Mouse (Mus musculus) lung, postnatal 0 days (tissue): ENCODE data around the gene Mtfr1l. TPM values are rescaled to one million over a fixed set of nuclear protein-coding genes. Genes with fewer than 3 reads are reported as not detected.

Experiments
- ATAC-seq: fragments of 200-750 bp; cut with Nextera tagmentation; 2 replicates; pipeline ENCODE4 v1.8.0; 2017; ENCODE audit warnings: moderate library complexity
- DNase-seq: peaks from one replicate; pipeline ENCODE4 v3.0.0-alpha.2; 2016; ENCODE audit warnings: low spot score
- H3K27ac ChIP-seq: fragments of 300-500 bp; sonication (generic); 2 replicates; pipeline ENCODE4 v1.5.1; 2014; ENCODE audit warnings: antibody characterized with exemption, mild to moderate bottlenecking, low read length, mixed read lengths
- H3K27me3 ChIP-seq: fragments of 300-500 bp; sonication (generic); replicated peaks from 2 replicates; pipeline ENCODE4 v1.6.1; 2014; ENCODE audit warnings: low read length, mixed read lengths; ENCODE audit not compliant: insufficient read depth
- H3K36me3 ChIP-seq: fragments of 300-500 bp; sonication (generic); 2 replicates; pipeline ENCODE4 v1.6.1; 2014; ENCODE audit warnings: low read length, mixed read lengths; ENCODE audit not compliant: insufficient read depth
- H3K4me1 ChIP-seq: fragments of 300-500 bp; sonication (generic); 2 replicates; pipeline ENCODE4 v1.6.1; 2014; ENCODE audit warnings: antibody characterized with exemption, low read depth, low read length, mixed read lengths; ENCODE audit not compliant: insufficient read depth
- H3K4me2 ChIP-seq: fragments of 300-500 bp; sonication (generic); replicated peaks from 2 replicates; pipeline ENCODE4 v1.6.1; 2014; ENCODE audit warnings: low read depth, mild to moderate bottlenecking, low read length, moderate library complexity, mixed read lengths
- H3K4me3 ChIP-seq: fragments of 300-500 bp; sonication (generic); 2 replicates; pipeline ENCODE4 v1.5.1; 2014; ENCODE audit warnings: low read depth, low read length
- H3K9ac ChIP-seq: fragments of 300-500 bp; sonication (generic); replicated peaks from 2 replicates; pipeline ENCODE4 v1.6.1; 2014; ENCODE audit warnings: low read depth, mild to moderate bottlenecking
- H3K9me3 ChIP-seq: fragments of 300-500 bp; sonication (generic); 2 replicates; pipeline ENCODE4 v1.6.1; 2016; ENCODE audit warnings: low read length, mixed read lengths
- CTCF ChIP-seq: IDR thresholded peaks from 2 replicates; pipeline ENCODE4 v1.5.1; 2016; ENCODE audit warnings: antibody characterized with exemption, mild to moderate bottlenecking
- EP300 ChIP-seq: IDR thresholded peaks from 2 replicates; pipeline ENCODE4 v1.6.1; 2016; ENCODE audit warnings: antibody characterized with exemption, mild to moderate bottlenecking, control low read depth
- WGBS: fragments of 180-500 bp; shearing (Covaris S2); extraction: QIAGEN DNeasy Blood & Tissue Kit; methylation state at CpG from one replicate; pipeline ENCODE4 v1.1.7; 2014; 5-methylcytosine and 5-hydroxymethylcytosine counted together
- polyA plus RNA-seq: library from polyadenylated mRNA; unstranded; fragments of >200 nt; fragmentation: Nextera tagmentation; extraction: Ambion mirVana; gene quantifications from 2 replicates; pipeline ENCODE4 v1.2.1, GENCODE M21; 2015

The Mtfr1l gene
- polyA plus RNA-seq, 1 experiment from 2014 or later = 188 TPM

GRCm38 (mm10) chr4:134569205-134569604 is 34.0 kb upstream of the Mtfr1l start:
- Histone ChIP-seq H3K4me2 (no peak overlapping the region), H3K9ac (no peak overlapping the region), H3K27me3 (no peaks in the 10 kb centered on the region), H3K4me3 (no peak overlapping the region), H3K4me1 (no peaks in the 10 kb centered on the region), H3K9me3 (no peaks in the 10 kb centered on the region), H3K27ac (no peak overlapping the region), H3K36me3 (no peaks in the 10 kb centered on the region)
- no peak for DNase-seq
- no peak for ATAC-seq
- 78% methylated on average over 6 of the region's 6 CpGs for WGBS
- TF ChIP-seq CTCF (peak; percentile 69), EP300 (no peak)

GRCm38 (mm10) chr4:134567377-134568226 is 32.4 kb upstream of the Mtfr1l start:
- no peaks in the 10 kb centered on the region for H3K4me1 ChIP-seq
- ATAC-seq = peak; percentile 33; the same call in 1 of the 2 replicates
- no peaks in the 10 kb centered on the region for H3K9me3 ChIP-seq
- H3K27me3 ChIP-seq = no peaks in the 10 kb centered on the region
- H3K27ac ChIP-seq = no peak overlapping the region
- H3K9ac ChIP-seq = no peak overlapping the region
- WGBS = 36% methylated on average over 19 of the region's 19 CpGs
- no peak overlapping the region for H3K4me3 ChIP-seq
- no peak overlapping the region for H3K4me2 ChIP-seq
- peak; percentile 45 for DNase-seq
- no peaks in the 10 kb centered on the region for H3K36me3 ChIP-seq
- TF ChIP-seq CTCF (no peak), EP300 (no peak)

- Histone ChIP-seq H3K9me3 (no peaks in the 10 kb centered on the region), H3K4me2 (no peak overlapping the region), H3K9ac (no peak overlapping the region), H3K4me1 (no peaks in the 10 kb centered on the region), H3K4me3 (no peak overlapping the region), H3K27me3 (no peaks in the 10 kb centered on the region), H3K36me3 (no peaks in the 10 kb centered on the region; the same call in 1 of the 2 replicates), H3K27ac (no peak overlapping the region)
- WGBS = 82% methylated on average over 6 of the region's 6 CpGs
- ATAC-seq (no peak), DNase-seq (no peak)
- TF ChIP-seq CTCF (no peak), EP300 (no peak)
Observed at GRCm38 (mm10) chr4:134564093-134564492, 28.9 kb upstream of the Mtfr1l start.

- Histone ChIP-seq H3K27ac (no peak overlapping the region), H3K4me2 (no peak overlapping the region), H3K4me1 (no peaks in the 10 kb centered on the region), H3K4me3 (no peak overlapping the region), H3K9ac (no peak overlapping the region), H3K36me3 (no peaks in the 10 kb centered on the region; the same call in 1 of the 2 replicates), H3K27me3 (no peaks in the 10 kb centered on the region), H3K9me3 (no peaks in the 10 kb centered on the region)
- 81% methylated on average over 16 of the region's 16 CpGs for WGBS
- ATAC-seq (no peak), DNase-seq (no peak)
- no peak for TF ChIP-seq EP300
- TF ChIP-seq CTCF = no peak
Observed at GRCm38 (mm10) chr4:134563624-134564023, 28.4 kb upstream of the Mtfr1l start.

- WGBS = 88% methylated on average over 2 of the region's 2 CpGs
- Histone ChIP-seq H3K27me3 (no peaks in the 10 kb centered on the region), H3K36me3 (no peaks in the 10 kb centered on the region; the same call in 1 of the 2 replicates), H3K4me1 (no peaks in the 10 kb centered on the region), H3K4me3 (no peak overlapping the region), H3K9ac (no peak overlapping the region), H3K4me2 (no peak overlapping the region), H3K9me3 (no peaks in the 10 kb centered on the region), H3K27ac (no peak overlapping the region)
- no peak for TF ChIP-seq CTCF
- no peak for TF ChIP-seq EP300
- DNase-seq = no peak
- ATAC-seq = no peak
Observed at GRCm38 (mm10) chr4:134562014-134562413, 26.8 kb upstream of the Mtfr1l start.

- WGBS = 92% methylated on average over 8 of the region's 8 CpGs
- H3K4me2 ChIP-seq = no peak overlapping the region
- H3K4me3 ChIP-seq = no peak overlapping the region
- no peak overlapping the region for H3K9ac ChIP-seq
- TF ChIP-seq EP300 = no peak
- TF ChIP-seq CTCF = no peak
- no peaks in the 10 kb centered on the region for H3K9me3 ChIP-seq
- no peaks in the 10 kb centered on the region; the same call in 1 of the 2 replicates for H3K36me3 ChIP-seq
- no peak for ATAC-seq
- no peaks in the 10 kb centered on the region for H3K27me3 ChIP-seq
- no peak overlapping the region for H3K27ac ChIP-seq
- H3K4me1 ChIP-seq = no peaks in the 10 kb centered on the region
- DNase-seq = no peak
Observed at GRCm38 (mm10) chr4:134560699-134561098, 25.5 kb upstream of the Mtfr1l start.
